Mouse (Mus musculus) liver, embryonic 14.5 days (tissue): Measurements from ENCODE around the gene Cavin1.

Source experiments
- CTCF ChIP-seq: IDR thresholded peaks from 2 replicates; pipeline ENCODE4 v1.5.1; 2016; ENCODE audit warnings: antibody characterized with exemption, low read depth, control low read depth
- EP300 ChIP-seq: IDR thresholded peaks from 2 replicates; pipeline ENCODE4 v1.6.1; 2016; ENCODE audit warnings: antibody characterized with exemption, low read depth

GRCm38 (mm10) chr11:100915063-100915462 lies 55.6 kb downstream of the Cavin1 start:
- TF ChIP-seq CTCF = no peak
- no peak for TF ChIP-seq EP300
